Mouse (Mus musculus) liver, postnatal 0 days (tissue): ENCODE results near the gene Pkn3. TPM values are rescaled to one million over a fixed set of nuclear protein-coding genes. Genes with fewer than 3 reads are reported as not detected.

Experiments used
- ATAC-seq: fragments of 200-750 bp; cut with Nextera tagmentation; 2 replicates; pipeline ENCODE4 v1.8.0; 2017; ENCODE audit warnings: mild to moderate bottlenecking, moderate library complexity
- DNase-seq: peaks from one replicate; pipeline ENCODE4 v3.0.0-alpha.2; 2016
- H3K27ac ChIP-seq: fragments of 300-500 bp; sonication (generic); 2 replicates; pipeline ENCODE4 v1.5.1; 2014; ENCODE audit warnings: antibody characterized with exemption, moderate library complexity, mild to moderate bottlenecking, low read depth
- H3K27me3 ChIP-seq: fragments of 300-500 bp; sonication (generic); 2 replicates; pipeline ENCODE4 v1.6.1; 2014; ENCODE audit warnings: low read length, control low read depth, mixed read lengths; ENCODE audit not compliant: insufficient read depth
- H3K36me3 ChIP-seq: fragments of 300-500 bp; sonication (generic); replicated peaks from 2 replicates; pipeline ENCODE4 v1.6.1; 2014; ENCODE audit warnings: mild to moderate bottlenecking, control low read depth, low read length, moderate library complexity, mixed read lengths; ENCODE audit not compliant: insufficient read depth
- H3K4me1 ChIP-seq: fragments of 300-500 bp; sonication (generic); 2 replicates; pipeline ENCODE4 v1.6.1; 2014; ENCODE audit warnings: antibody characterized with exemption, mild to moderate bottlenecking, control low read depth; ENCODE audit not compliant: insufficient read depth
- H3K4me2 ChIP-seq: fragments of 300-500 bp; sonication (generic); 2 replicates; pipeline ENCODE4 v1.6.1; 2014; ENCODE audit warnings: low read depth, mild to moderate bottlenecking, low read length, moderate library complexity, mixed read lengths
- H3K4me3 ChIP-seq: fragments of 300-500 bp; sonication (generic); 2 replicates; pipeline ENCODE4 v1.5.1; 2014; ENCODE audit warnings: low read depth, low read length
- H3K9ac ChIP-seq: fragments of 300-500 bp; sonication (generic); replicated peaks from 2 replicates; pipeline ENCODE4 v1.6.1; 2014; ENCODE audit warnings: mild to moderate bottlenecking, moderate library complexity
- H3K9me3 ChIP-seq: fragments of 300-500 bp; sonication (generic); 2 replicates; pipeline ENCODE4 v1.6.1; 2016; ENCODE audit warnings: mild to moderate bottlenecking, control low read depth, low read length, mixed read lengths
- CTCF ChIP-seq: sonication (generic); IDR thresholded peaks from 2 replicates; pipeline ENCODE4 v1.5.1; 2016; ENCODE audit warnings: antibody characterized with exemption, low read depth
- EP300 ChIP-seq: IDR thresholded peaks from 2 replicates; pipeline ENCODE4 v1.6.1; 2016; ENCODE audit warnings: antibody characterized with exemption, low read depth, mild to moderate bottlenecking
- WGBS: fragments of 180-500 bp; shearing (Covaris S2); extraction: QIAGEN DNeasy Blood & Tissue Kit; methylation state at CpG from one replicate; pipeline ENCODE4 v1.1.7; 2014; ENCODE audit not compliant: insufficient replicate concordance; 5-methylcytosine and 5-hydroxymethylcytosine counted together
- polyA plus RNA-seq: library from polyadenylated mRNA; unstranded; fragments of >200 nt; fragmentation: Nextera tagmentation; extraction: Ambion mirVana; gene quantifications from 2 replicates; pipeline ENCODE4 v1.2.1, GENCODE M21; 2015

Pkn3 gene
- polyA plus RNA-seq, 1 experiment from 2014 or later: 0.75 TPM

DNA sequence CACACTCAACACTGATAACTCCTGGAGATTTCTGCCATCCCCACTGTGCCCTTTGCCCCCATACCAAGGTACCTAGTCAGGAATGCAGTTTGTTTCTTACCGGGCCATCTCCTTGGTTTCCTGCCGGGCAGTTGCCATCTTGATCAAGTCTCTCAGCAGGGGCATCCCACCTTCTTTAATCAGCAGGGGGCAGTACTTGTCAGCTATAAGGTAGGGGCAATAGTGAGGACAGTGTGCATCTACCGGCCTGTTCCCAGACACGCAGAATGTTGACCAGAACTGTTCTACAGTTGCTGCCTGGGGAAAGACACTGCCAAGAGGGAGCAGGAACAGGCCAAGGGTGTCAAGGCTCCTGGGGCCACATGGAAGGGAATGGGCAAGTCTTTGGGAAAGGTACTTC, 22.7 kb downstream of the Pkn3 start:
- peak; percentile 43 for TF ChIP-seq CTCF
- no peak for TF ChIP-seq EP300
- Histone ChIP-seq H3K9me3 (no peaks in the 10 kb centered on the region), H3K9ac (no peak overlapping the region), H3K4me3 (no peak overlapping the region), H3K4me2 (no peak overlapping the region), H3K27ac (no peak overlapping the region), H3K27me3 (no peaks in the 10 kb centered on the region), H3K4me1 (no peaks in the 10 kb centered on the region), H3K36me3 (peaks cover 24% of the 10 kb centered on the region)
- DNase-seq: no peak
- ATAC-seq: no peak
- 60% methylated on average over 4 of the region's 4 CpGs for WGBS

DNA sequence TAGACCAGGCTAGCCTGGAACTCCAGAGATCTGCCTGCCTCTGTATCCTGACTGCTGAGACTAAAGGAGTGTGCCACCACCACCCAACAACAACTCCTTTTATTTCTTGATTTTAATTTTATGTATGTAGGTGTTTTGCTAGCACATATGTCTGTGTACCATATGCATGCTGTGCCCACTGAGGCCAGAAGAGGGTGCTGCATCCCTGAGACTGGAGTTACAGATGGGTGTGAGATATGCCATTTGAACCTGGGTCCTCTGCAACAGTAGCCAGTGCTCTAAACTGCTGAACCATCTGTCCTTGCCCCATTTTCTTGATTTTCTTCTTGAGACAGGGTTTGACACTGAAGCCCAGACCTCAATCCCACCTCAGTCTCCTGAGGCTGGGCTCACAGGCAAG, 28.9 kb downstream of the Pkn3 start:
- no peaks in the 10 kb centered on the region for H3K4me1 ChIP-seq
- H3K27me3 ChIP-seq: no peaks in the 10 kb centered on the region
- no peaks in the 10 kb centered on the region for H3K9me3 ChIP-seq
- TF ChIP-seq CTCF (peak; percentile 93), EP300 (no peak)
- DNase-seq (peak; percentile 74), ATAC-seq (peak; percentile 55)
- no peak overlapping the region for H3K4me3 ChIP-seq
- no peak overlapping the region for H3K9ac ChIP-seq
- H3K27ac ChIP-seq: no peak overlapping the region
- H3K4me2 ChIP-seq: no peak overlapping the region
- peaks cover 41% of the 10 kb centered on the region for H3K36me3 ChIP-seq

DNA sequence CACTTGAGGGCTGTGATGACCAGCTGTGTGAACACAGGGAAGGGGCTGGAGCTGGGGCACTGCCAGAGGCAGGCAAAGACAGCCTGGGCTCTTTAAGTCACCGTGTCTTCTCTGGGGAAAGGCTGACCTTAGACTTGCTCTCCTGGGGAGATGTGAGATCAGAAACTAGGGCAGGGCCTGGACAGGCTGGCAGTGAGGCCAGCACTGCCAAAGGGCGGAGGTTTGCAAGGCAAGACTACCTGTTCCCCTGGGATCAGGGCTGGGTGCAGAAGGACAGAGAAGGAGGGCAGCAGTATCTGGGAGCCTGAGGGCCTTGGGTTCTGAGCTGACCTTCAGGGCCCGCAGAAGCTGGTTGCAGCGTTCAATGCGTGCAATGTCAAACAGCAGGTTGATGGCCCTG, 30.2 kb downstream of the Pkn3 start:
- no peak overlapping the region for H3K27ac ChIP-seq
- no peak overlapping the region for H3K4me3 ChIP-seq
- no peak overlapping the region for H3K4me2 ChIP-seq
- no peaks in the 10 kb centered on the region for H3K9me3 ChIP-seq
- peaks cover 37% of the 10 kb centered on the region for H3K36me3 ChIP-seq
- TF ChIP-seq EP300 (no peak), CTCF (no peak)
- ATAC-seq (no peak), DNase-seq (no peak)
- H3K27me3 ChIP-seq: no peaks in the 10 kb centered on the region
- 83% methylated on average over 5 of the region's 5 CpGs for WGBS
- H3K9ac ChIP-seq: no peak overlapping the region
- H3K4me1 ChIP-seq: no peaks in the 10 kb centered on the region

DNA sequence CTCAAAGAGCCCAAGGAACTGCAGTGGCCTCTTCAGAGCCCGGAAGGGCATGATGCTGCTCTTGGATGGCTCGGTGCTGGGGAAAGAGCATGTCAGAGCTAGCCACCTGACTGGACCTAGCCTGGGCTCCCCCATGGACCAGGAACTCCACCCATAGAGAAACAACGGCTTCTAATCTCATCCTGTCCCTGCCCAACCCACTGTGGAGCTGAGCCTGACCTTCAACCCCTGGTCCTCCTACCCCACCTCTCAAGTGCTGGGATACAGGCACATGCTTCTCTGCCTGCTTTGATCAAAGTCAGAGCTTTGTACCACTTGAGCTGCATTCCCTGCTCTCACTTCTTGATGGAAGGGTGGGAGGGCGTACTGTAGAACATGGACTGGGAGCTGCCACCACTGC, 30.8 kb downstream of the Pkn3 start:
- H3K9me3 ChIP-seq: no peaks in the 10 kb centered on the region
- 78% methylated on average over 4 of the region's 4 CpGs for WGBS
- no peak overlapping the region for H3K4me2 ChIP-seq
- H3K4me3 ChIP-seq: no peak overlapping the region
- DNase-seq (no peak), ATAC-seq (no peak)
- no peak overlapping the region for H3K27ac ChIP-seq
- H3K27me3 ChIP-seq: no peaks in the 10 kb centered on the region
- H3K4me1 ChIP-seq: peaks cover 3% of the 10 kb centered on the region; the same call in 1 of the 2 replicates
- H3K36me3 ChIP-seq: peaks cover 37% of the 10 kb centered on the region
- no peak overlapping the region for H3K9ac ChIP-seq
- no peak for TF ChIP-seq EP300
- no peak for TF ChIP-seq CTCF

DNA sequence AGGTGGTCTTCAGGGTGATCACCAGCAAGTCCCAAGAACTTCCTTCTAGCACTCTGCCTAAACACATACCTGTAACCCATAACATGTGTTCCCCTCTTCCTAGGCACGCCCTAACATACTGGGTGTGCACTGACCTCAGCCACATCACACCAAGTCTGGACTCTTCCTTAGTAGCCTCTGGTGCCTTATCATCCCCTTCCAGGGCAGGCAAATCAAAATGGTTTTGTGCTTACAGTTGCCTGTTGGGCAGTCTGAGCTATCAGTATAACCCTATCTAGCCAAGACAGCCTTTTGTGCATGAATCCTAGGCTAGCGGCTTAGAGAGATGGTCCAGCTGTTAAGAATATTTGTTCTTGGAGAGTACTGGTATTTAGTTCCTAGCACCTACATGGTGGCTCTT, 34.0 kb downstream of the Pkn3 start:
- Histone ChIP-seq H3K36me3 (peaks cover 35% of the 10 kb centered on the region), H3K9ac (no peak overlapping the region), H3K4me3 (no peak overlapping the region), H3K4me2 (no peak overlapping the region), H3K4me1 (peaks cover 3% of the 10 kb centered on the region; the same call in 1 of the 2 replicates), H3K27ac (no peak overlapping the region), H3K27me3 (no peaks in the 10 kb centered on the region), H3K9me3 (no peaks in the 10 kb centered on the region)
- ATAC-seq (peak; percentile 69), DNase-seq (no peak)
- TF ChIP-seq CTCF (no peak), EP300 (peak; percentile 89)
- WGBS: 56% methylated on average over 2 of the region's 2 CpGs

DNA sequence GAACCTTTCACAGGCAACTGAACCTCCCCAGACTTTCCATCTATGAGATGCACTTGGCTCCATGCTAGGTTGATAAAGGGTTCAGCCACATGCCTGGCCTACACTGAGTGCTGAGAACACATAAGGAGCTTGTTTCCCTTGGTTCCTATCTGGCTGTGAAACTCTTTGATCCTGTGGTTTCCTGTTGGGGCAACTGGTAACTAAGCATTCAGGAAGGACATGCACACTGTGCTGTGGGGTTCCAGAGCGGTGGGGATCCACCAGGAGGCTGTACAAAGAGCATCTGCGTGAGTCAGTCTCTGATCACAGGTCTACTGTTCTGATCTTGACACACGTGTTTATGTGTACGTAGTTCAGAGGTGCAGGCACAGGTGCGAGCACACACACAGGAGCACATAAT, 35.1 kb downstream of the Pkn3 start:
- Histone ChIP-seq H3K4me1 (peaks cover 3% of the 10 kb centered on the region; the same call in 1 of the 2 replicates), H3K9me3 (no peaks in the 10 kb centered on the region), H3K27ac (no peak overlapping the region), H3K36me3 (peaks cover 28% of the 10 kb centered on the region), H3K27me3 (no peaks in the 10 kb centered on the region), H3K9ac (no peak overlapping the region), H3K4me3 (no peak overlapping the region), H3K4me2 (no peak overlapping the region)
- DNase-seq (no peak), ATAC-seq (peak; percentile 23; the same call in 1 of the 2 replicates)
- WGBS: 30% methylated on average over 5 of the region's 5 CpGs
- no peak for TF ChIP-seq EP300
- no peak for TF ChIP-seq CTCF

DNA sequence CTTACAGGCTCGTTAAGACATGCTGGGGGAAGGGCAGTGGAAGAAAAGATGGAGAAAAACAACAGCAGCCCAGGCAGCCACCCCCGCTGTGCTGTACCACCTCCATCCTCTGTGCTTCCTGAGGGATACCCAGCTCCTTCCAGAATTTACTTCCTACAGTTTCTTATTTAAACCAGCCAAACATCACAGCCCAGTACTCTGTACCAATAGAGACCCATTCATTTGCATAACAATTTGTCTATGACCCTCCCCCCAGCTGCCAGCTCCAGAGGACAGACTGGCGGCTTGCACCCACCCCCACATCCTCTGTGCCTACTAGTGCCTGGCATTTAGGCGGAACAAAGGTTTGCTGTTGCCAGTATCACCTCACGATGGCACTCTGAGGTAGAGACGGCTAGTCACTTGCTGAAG, 42.2 kb downstream of the Pkn3 start:
- no peak for ATAC-seq
- DNase-seq: no peak
- WGBS: 71% methylated on average over 6 of the region's 6 CpGs

More for the DNA sequence above, 42.2 kb downstream of the Pkn3 start:
- no peaks in the 10 kb centered on the region for H3K9me3 ChIP-seq
- H3K4me3 ChIP-seq: no peak overlapping the region
- H3K4me1 ChIP-seq: peaks cover 11% of the 10 kb centered on the region
- no peak for TF ChIP-seq EP300
- TF ChIP-seq CTCF: no peak
- H3K9ac ChIP-seq: no peak overlapping the region
- no peaks in the 10 kb centered on the region for H3K27me3 ChIP-seq
- H3K4me2 ChIP-seq: no peak overlapping the region
- no peak overlapping the region for H3K27ac ChIP-seq
- H3K36me3 ChIP-seq: 0 out of 2 replicates have a peak, but pooled peaks cover 3% of the 10 kb centered on the region
